Mouse (Mus musculus) kidney, postnatal 36 days (tissue): ENCODE data around the gene Vcan.
A peak's percentile ranks its signal among the peaks of the same experiment; 100 is the strongest.
"Not testable (repeated sequence)": the region's sequence is repeated elsewhere in the genome, so short reads cannot be mapped to it uniquely, and the experiment has no call there.

Experiments used
- DNase-seq, 2 experiments: peaks; one replicate each; pipeline ENCODE4 v3.0.0; 2021 to 2022; ENCODE audit warnings: mixed read lengths in 2 of 2

Vcan gene

GRCm38 (mm10) chr13:89741766-89742685 is at the start of gene Vcan:
Vcan (minus strand) TSS chr13:89742509.
- DNase-seq, result peak; percentile 7 to 18

DNA sequence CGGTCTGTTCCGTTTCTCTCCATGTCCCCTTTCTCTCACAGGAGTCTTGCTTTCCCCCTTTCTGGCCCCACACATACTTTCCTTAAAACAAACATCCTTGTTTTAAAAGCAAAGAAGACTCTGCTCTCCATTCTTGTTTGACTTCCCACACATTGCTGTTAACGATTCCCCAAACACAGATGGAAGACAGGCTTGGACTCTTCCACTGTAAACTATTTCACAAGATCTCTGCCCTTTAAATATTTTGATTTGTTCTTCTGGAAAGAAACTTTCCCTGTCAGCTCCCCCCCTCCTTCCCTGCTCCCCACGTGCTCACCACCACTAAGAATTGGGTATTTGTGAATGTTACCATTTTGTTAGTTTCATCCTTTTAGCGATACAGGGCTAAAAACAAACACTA is 49.2 kb upstream of the Vcan start:
- no peak for DNase-seq

- DNase-seq, result no peak
Observed at GRCm38 (mm10) chr13:89782886-89783285, 40.6 kb upstream of the Vcan start.

- DNase-seq, result no peak
Observed at GRCm38 (mm10) chr13:89780276-89780675, 38.0 kb upstream of the Vcan start.

DNA sequence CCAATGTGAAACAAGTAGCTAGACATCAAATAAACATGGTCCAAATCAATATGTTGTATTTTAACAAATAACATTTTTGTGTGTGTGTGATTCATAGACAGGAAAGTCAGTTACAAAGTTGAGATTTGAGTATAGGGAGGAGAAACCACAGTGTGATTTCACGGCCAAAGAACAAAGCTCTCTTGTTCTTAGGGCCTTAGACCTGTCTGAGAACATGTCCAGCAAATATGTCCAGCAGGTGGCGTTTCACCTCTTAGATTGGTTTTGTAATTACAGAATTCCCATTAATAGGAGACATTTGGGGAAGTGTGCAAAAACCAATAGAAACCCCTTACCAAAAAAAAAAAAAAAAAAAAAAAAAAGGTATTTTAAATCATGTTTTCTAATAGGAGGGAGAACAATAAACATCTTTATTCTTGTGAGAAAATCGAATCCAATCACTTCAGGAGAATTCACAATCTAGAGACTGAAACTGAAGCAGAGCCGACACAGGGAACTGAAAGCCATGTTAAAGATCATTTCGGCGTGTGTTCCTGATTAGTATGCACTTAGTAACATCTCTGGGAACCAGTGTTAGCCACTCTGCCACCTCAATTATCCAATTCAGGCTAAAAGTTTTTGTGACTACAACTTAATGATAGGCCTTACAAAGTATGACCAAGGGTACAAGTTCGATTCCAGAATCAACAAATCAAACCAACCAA is 37.1 kb upstream of the Vcan start:
- peak; percentile 49 to 84 for DNase-seq

- DNase-seq, result no peak
Observed at GRCm38 (mm10) chr13:89777764-89778163, 35.5 kb upstream of the Vcan start.

DNA sequence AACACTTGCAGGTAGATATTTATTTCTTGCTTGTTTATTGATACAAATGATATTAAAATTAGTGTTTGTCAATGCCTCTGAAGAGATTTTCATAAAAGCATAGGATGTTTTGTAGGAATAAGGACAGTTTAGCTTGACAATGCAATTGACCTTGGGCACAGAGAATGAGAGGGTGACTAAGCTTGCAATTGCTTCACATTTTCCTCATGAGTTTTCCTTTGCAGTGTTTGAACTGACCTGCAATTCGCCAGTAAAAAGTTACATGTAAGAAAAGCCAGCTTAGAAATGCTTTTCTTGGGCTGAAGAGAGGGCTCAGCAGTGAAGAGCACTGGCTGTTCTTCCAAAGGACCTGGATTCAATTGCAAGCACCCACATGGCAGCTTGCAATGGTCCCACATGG is 34.8 kb upstream of the Vcan start:
- no peak for DNase-seq

- DNase-seq, result no peak
Observed at GRCm38 (mm10) chr13:89766551-89766950, 24.2 kb upstream of the Vcan start.

DNA sequence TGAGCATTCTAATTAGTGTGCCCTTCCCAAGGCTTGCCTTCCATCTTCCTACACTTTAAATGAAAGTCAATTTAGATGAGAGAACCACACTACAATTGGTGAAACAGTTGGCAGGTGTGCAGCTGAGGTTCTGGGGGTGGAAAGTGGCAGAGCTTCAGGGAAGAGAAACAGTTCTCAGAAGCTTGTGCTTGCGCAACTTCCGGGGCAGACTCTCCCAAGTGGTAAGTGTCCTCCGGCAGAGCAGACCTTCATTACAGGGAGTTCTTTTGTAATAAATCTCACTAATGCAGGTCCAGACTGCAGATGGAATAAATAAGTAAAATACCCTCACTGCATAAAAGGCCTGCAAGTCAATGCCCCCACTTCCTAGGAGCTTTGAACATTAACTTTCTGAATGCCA is 23.7 kb upstream of the Vcan start:
- no peak for DNase-seq

- no peak for DNase-seq
Observed at GRCm38 (mm10) chr13:89762339-89762738, 20.0 kb upstream of the Vcan start.

DNA sequence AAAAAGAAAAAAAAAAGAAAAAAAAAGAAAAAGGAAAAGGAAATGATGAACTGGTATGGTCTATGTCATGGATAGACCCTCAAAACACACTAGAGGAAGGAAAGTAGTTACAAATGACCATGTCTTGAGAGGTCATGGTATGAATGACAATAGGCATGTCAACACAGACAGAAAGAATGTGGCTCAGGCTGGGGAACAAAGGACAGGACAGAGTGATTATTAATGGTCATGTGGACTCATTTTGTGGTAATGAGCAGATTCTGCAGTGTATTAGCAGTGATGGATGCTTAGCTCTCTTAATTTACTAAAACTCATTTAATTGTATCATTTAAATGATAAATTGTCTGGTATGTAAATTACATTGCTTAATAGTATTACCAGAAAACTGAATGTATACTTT is 14.0 kb upstream of the Vcan start:
- DNase-seq, result no peak

DNA sequence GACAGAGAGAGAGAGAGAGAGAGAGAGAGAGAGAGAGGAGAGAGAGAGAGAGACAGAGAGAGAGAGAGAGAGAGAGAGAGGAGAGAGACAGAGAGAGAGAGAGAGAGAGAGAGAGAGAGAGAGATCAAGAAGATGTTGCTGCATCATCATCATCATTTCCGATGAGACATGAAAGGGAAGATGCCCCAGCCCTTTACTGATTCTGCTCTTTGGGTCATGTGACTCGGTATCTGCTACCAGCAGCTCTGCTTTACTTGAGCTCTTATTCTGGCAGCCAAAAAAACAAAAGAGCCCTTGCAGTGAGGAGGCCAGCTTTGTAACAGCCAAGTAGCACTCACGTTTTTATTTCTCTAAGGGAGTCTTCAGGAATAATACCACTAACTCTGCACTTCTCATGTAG is 8.3 kb upstream of the Vcan start:
- DNase-seq, result not testable (repeated sequence)

- no peak for DNase-seq
Observed at GRCm38 (mm10) chr13:89743201-89743600, 892 bp upstream of the Vcan start.

DNA sequence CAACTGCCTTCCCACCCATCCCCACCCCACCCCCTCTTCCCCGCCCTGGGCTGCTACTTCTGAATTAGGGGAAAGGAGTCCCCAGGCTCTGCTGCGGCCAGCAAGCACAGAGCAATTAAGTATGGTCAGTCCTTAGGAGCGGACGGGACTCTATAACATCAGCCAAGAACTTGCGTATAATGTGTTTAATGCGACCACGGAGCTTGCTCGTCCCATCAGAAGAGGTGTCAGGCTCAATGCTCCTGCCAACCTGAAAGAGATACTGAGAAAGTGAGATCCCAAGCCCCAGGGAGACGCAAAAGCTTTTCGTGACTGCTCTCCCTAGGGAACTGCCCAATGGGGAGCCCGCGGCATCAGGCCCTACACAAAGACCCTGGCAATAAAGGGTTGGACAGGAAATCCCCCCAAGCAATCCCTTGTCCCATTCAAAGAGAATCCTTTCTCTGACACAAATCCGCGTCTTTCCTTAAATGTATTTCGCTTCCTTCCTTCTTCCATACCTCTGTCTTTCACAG is 434 bp upstream of the Vcan start:
- DNase-seq, result no peak

- DNase-seq, result peak in 1 of 2 experiments; percentile 25
Observed at GRCm38 (mm10) chr13:89741116-89741551, 1.2 kb downstream of the Vcan start.

DNA sequence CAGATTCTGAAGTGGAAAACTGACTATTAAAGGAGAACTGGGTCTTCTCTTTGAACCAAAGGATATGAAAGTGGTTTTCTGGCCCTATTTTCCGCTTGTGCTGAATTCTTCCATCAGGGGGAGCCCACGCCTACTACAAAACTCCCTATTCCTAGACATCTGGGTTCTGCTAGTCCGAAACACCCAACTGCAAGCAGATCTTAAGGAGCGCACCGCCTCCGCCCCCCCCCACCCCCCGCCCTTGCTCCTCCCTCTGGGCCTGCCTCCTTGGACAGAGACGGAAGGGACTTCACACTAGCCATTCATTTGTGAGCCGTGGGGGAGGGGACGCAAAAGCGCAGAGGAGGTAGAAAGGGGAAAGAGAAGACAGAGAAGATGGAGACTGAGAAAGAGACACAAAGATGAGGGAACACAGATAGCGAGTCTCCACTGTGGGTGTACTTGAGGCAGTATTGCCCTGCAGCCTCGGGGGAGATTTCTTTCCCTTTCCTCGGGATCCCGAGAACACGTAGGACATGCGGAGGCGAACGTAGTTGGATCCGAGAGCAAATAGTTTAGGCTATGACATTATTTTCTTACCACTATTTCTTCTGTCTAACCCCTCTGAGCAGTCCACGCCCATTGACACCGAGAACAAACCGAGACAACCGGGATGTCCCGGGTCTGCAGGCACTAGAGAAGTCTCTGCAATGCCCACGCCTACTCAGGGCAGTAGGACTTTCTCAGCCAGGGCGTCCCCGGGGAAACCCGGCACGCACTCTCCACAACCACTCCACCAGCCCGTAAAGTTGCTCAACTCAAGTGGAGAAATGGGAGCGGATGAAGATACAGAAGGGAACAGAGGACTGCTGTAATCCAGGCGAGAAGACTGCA is 1.8 kb downstream of the Vcan start:
- peak; percentile 68 to 76 for DNase-seq

DNA sequence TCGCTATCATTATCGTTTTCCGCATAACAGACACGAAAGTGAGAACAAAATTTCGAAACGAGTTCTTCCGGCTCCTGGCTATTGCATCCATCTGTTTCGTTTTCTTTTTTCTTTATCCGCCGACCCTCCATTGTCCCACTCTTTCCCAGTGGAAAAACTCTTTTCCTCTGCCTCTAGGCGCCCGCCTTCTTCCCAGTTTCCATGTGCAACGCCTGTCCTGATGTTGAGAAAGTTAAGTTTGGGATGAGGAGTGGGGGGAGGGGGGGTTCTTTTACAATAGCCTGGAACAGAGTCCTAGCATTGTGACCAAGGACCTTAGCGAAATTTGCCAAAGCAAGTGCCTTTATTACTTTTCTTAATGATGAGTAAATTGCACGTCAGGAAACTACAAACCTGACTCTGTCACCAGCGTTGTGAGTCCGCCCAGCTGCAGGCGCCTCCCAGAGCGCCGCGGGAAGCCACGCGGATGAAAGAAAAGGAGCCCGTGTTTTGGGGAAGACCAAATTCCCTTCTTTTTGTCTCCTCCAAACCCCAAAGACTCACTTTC is 2.5 kb downstream of the Vcan start:
- DNase-seq, result no peak

- DNase-seq, result peak; percentile 89 to 91
Observed at GRCm38 (mm10) chr13:89738776-89739695, 3.3 kb downstream of the Vcan start.

- DNase-seq, result no peak
Observed at GRCm38 (mm10) chr13:89738275-89738674, 4.0 kb downstream of the Vcan start.

GRCm38 (mm10) chr13:89735111-89735510 is 7.2 kb downstream of the Vcan start:
- no peak for DNase-seq

DNA sequence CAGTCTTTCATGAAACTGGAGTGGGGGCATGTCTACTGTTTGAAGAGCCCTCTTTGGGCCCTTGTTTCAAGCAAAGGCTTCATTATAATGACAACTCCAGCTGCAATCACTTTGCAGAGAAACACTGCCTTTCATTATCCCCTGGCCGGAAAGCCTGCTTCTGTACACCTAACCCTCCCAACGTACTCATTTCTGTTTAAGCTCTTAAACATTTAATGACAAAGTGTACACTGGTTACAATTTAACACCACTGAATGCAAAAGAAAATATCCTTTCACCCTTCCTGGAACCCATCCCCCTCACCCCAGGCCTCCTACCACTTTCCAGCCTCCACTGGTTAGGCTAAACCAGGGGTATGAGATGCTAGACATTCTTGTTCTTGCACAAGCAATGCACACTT is 15.8 kb downstream of the Vcan start:
- DNase-seq, result no peak
